Mouse (Mus musculus) forebrain, embryonic 13.5 days (tissue): Measurements from ENCODE around the gene Tmem159. TPM values are rescaled to one million over a fixed set of nuclear protein-coding genes. Genes with fewer than 3 reads are reported as not detected.
A peak's percentile ranks its signal among the peaks of the same experiment; 100 is the strongest.

Experiments
- ATAC-seq: fragments of 200-750 bp; cut with Nextera tagmentation; 2 replicates; pipeline ENCODE4 v1.8.0; 2017
- H3K27ac ChIP-seq: fragments of 300-500 bp; sonication (generic); 2 replicates; pipeline ENCODE4 v1.5.1; 2015; ENCODE audit warnings: inconsistent platforms, mild to moderate bottlenecking, moderate library complexity
- H3K27me3 ChIP-seq: fragments of 300-500 bp; sonication (generic); 2 replicates; pipeline ENCODE4 v1.6.1; 2015; ENCODE audit warnings: mild to moderate bottlenecking, inconsistent platforms
- H3K36me3 ChIP-seq: fragments of 300-500 bp; sonication (generic); 2 replicates; pipeline ENCODE4 v1.6.1; 2015; ENCODE audit warnings: mild to moderate bottlenecking, inconsistent platforms; ENCODE audit not compliant: poor library complexity, severe bottlenecking
- H3K4me1 ChIP-seq: fragments of 300-500 bp; sonication (generic); 2 replicates; pipeline ENCODE4 v1.6.1; 2015; ENCODE audit warnings: inconsistent platforms
- H3K4me2 ChIP-seq: fragments of 300-500 bp; sonication (generic); 2 replicates; pipeline ENCODE4 v1.6.1; 2015; ENCODE audit warnings: inconsistent platforms, mild to moderate bottlenecking, moderate library complexity
- H3K4me3 ChIP-seq: fragments of 300-500 bp; sonication (generic); 2 replicates; pipeline ENCODE4 v1.5.1; 2015; ENCODE audit warnings: mild to moderate bottlenecking, inconsistent platforms
- H3K9ac ChIP-seq: fragments of 300-500 bp; sonication (generic); 2 replicates; pipeline ENCODE4 v1.6.1; 2015; ENCODE audit warnings: mild to moderate bottlenecking, inconsistent platforms
- H3K9me3 ChIP-seq: fragments of 300-500 bp; sonication (generic); replicated peaks from 2 replicates; pipeline ENCODE4 v1.6.1; 2016; ENCODE audit warnings: inconsistent platforms
- WGBS: fragments of 180-500 bp; shearing (Covaris S2); methylation state at CpG from one replicate; pipeline ENCODE4 v1.1.7; 2015; 5-methylcytosine and 5-hydroxymethylcytosine counted together
- polyA plus RNA-seq: library from polyadenylated mRNA; unstranded; fragments of >200 nt; fragmentation: Nextera tagmentation; extraction: Ambion mirVana; gene quantifications from 2 replicates; pipeline ENCODE4 v1.2.1, GENCODE M21; 2015

Tmem159 gene
- polyA plus RNA-seq, 1 experiment from 2014 or later: 5.6 TPM

GRCm38 (mm10) chr7:120145191-120145590 is 43.0 kb downstream of the Tmem159 start, which contains the start of gene Zp2:
Gene Zp2 (minus strand): TSS chr7:120145291.
- WGBS: 79% methylated on average over 9 of the region's 9 CpGs
- no peak within 1 kb of the TSS for H3K4me3 ChIP-seq
- no peak within 1 kb of the TSS for H3K27ac ChIP-seq
- no peak for ATAC-seq
- peaks cover 36% of the 10 kb centered on the region for H3K27me3 ChIP-seq
- H3K4me1 ChIP-seq: no peaks in the 10 kb centered on the region
- no peak within 1 kb of the TSS for H3K4me2 ChIP-seq
- no peaks in the 10 kb centered on the region for H3K36me3 ChIP-seq
- H3K9ac ChIP-seq: no peak within 1 kb of the TSS
- H3K9me3 ChIP-seq: no peaks in the 10 kb centered on the region

GRCm38 (mm10) chr7:120150257-120150656 is 48.1 kb downstream of the Tmem159 start:
- no peaks in the 10 kb centered on the region for H3K9me3 ChIP-seq
- H3K4me1 ChIP-seq: no peaks in the 10 kb centered on the region
- no peaks in the 10 kb centered on the region for H3K36me3 ChIP-seq
- no peak overlapping the region for H3K4me2 ChIP-seq
- no peak for ATAC-seq
- no peak overlapping the region for H3K27ac ChIP-seq
- WGBS: 19% methylated on average over 3 of the region's 3 CpGs
- H3K9ac ChIP-seq: no peak overlapping the region
- peaks cover 59% of the 10 kb centered on the region for H3K27me3 ChIP-seq
- H3K4me3 ChIP-seq: no peak overlapping the region

GRCm38 (mm10) chr7:120150898-120151297 is 48.7 kb downstream of the Tmem159 start:
- H3K36me3 ChIP-seq: no peaks in the 10 kb centered on the region
- ATAC-seq: no peak
- 87% methylated on average over 2 of the region's 2 CpGs for WGBS
- H3K4me1 ChIP-seq: no peaks in the 10 kb centered on the region
- H3K27ac ChIP-seq: no peak overlapping the region
- H3K4me3 ChIP-seq: no peak overlapping the region
- peaks cover 61% of the 10 kb centered on the region for H3K27me3 ChIP-seq
- no peak overlapping the region for H3K9ac ChIP-seq
- H3K4me2 ChIP-seq: no peak overlapping the region
- no peaks in the 10 kb centered on the region for H3K9me3 ChIP-seq

- peak overlapping the region; percentile 2; the same call in 1 of the 2 replicates for H3K27ac ChIP-seq
- no peak overlapping the region for H3K9ac ChIP-seq
- peak; percentile 73; the same call in 1 of the 2 replicates for ATAC-seq
- H3K4me2 ChIP-seq: no peak overlapping the region
- peaks cover 79% of the 10 kb centered on the region for H3K27me3 ChIP-seq
- peaks cover 21% of the 10 kb centered on the region for H3K4me1 ChIP-seq
- 8% methylated on average over 2 of the region's 2 CpGs for WGBS
- no peaks in the 10 kb centered on the region for H3K9me3 ChIP-seq
- H3K36me3 ChIP-seq: no peaks in the 10 kb centered on the region
- no peak overlapping the region for H3K4me3 ChIP-seq
These were observed 54.8 kb downstream of the Tmem159 start for GRCm38 (mm10) chr7:120156841-120157409.

GRCm38 (mm10) chr7:120157575-120158061 is 55.5 kb downstream of the Tmem159 start:
- ATAC-seq: peak; percentile 80
- H3K27ac ChIP-seq: peak overlapping the region; percentile 45; the same call in 1 of the 2 replicates

GRCm38 (mm10) chr7:120158121-120158613 is 56.0 kb downstream of the Tmem159 start:
- Histone ChIP-seq H3K4me2 (no peak overlapping the region), H3K27ac (no peak overlapping the region), H3K4me3 (no peak overlapping the region), H3K4me1 (peaks cover 21% of the 10 kb centered on the region), H3K9ac (no peak overlapping the region), H3K9me3 (no peaks in the 10 kb centered on the region), H3K27me3 (peaks cover 76% of the 10 kb centered on the region), H3K36me3 (no peaks in the 10 kb centered on the region)
- 3% methylated on average over 4 of the region's 4 CpGs for WGBS
- ATAC-seq: peak; percentile 44; the same call in 1 of the 2 replicates

More at GRCm38 (mm10) chr7:120157575-120158061, 55.5 kb downstream of the Tmem159 start:
- 5% methylated on average over 5 of the region's 5 CpGs for WGBS
- Histone ChIP-seq H3K27me3 (peaks cover 79% of the 10 kb centered on the region), H3K9me3 (no peaks in the 10 kb centered on the region), H3K4me3 (no peak overlapping the region), H3K9ac (no peak overlapping the region), H3K36me3 (no peaks in the 10 kb centered on the region), H3K4me1 (peaks cover 21% of the 10 kb centered on the region), H3K4me2 (no peak overlapping the region)

GRCm38 (mm10) chr7:120163581-120164251 is 61.6 kb downstream of the Tmem159 start:
- no peak for ATAC-seq
- WGBS: 91% methylated on average over 11 of the region's 11 CpGs

More at GRCm38 (mm10) chr7:120163581-120164251, 61.6 kb downstream of the Tmem159 start:
- no peaks in the 10 kb centered on the region for H3K9me3 ChIP-seq
- peaks cover 56% of the 10 kb centered on the region for H3K27me3 ChIP-seq
- no peaks in the 10 kb centered on the region for H3K4me1 ChIP-seq
- no peaks in the 10 kb centered on the region for H3K36me3 ChIP-seq
- H3K9ac ChIP-seq: no peak overlapping the region
- H3K27ac ChIP-seq: no peak overlapping the region
- no peak overlapping the region for H3K4me2 ChIP-seq
- H3K4me3 ChIP-seq: no peak overlapping the region

Other genes with a start within 250 kb of the Tmem159 start
- gene Lyrm1, start 206.5 kb upstream of the Tmem159 start, polyA plus RNA-seq: 12.2 and 13.9 TPM in 2 replicates
- gene Dcun1d3, start 206.1 kb upstream of the Tmem159 start, polyA plus RNA-seq: 16.2 and 18.8 TPM in 2 replicates
- 0.21 and 0.27 TPM in 2 replicates for gene Dnah3, start 7.1 kb upstream of the Tmem159 start, polyA plus RNA-seq
- gene Zp2, start 42.9 kb downstream of the Tmem159 start, polyA plus RNA-seq: not detected in 2 replicates
- gene Anks4b, start 71.5 kb downstream of the Tmem159 start, polyA plus RNA-seq: not detected in 2 replicates
- 10.4 and 10.8 TPM in 2 replicates for gene Crym, start 99.8 kb downstream of the Tmem159 start, polyA plus RNA-seq
- not detected in 2 replicates for gene Abca14, start 101.6 kb downstream of the Tmem159 start, polyA plus RNA-seq
- gene Abca15, start 226.3 kb downstream of the Tmem159 start, polyA plus RNA-seq: not detected in 2 replicates